Mouse (Mus musculus): ENCODE measurements around the gene Olfr469. TPM values are rescaled to one million over a fixed set of nuclear protein-coding genes. Genes with fewer than 3 reads are reported as not detected.
"Not testable (repeated sequence)": the region's sequence is repeated elsewhere in the genome, so short reads cannot be mapped to it uniquely, and the experiment has no call there.

The Olfr469 gene
- not detected in 2 replicates for polyA plus RNA-seq (2016; fragmentation: Nextera tagmentation; extraction: Ambion mirVana)

GRCm38 (mm10) chr7:107825441-107825840 is at the start of gene Olfr469:
Gene Olfr469, minus strand, starts transcription at chr7:107825541.
- H3K27ac ChIP-seq; H3K9me3 ChIP-seq; H3K36me3 ChIP-seq; H3K4me1 ChIP-seq; H3K27me3 ChIP-seq (ENCODE audit: insufficient read depth, poor library complexity, severe bottlenecking); DNase-seq (ENCODE audit: low spot score); H3K4me3 ChIP-seq: not testable (repeated sequence)

- WGBS = 64% methylated on average over 1 of the region's 1 CpGs
- not testable (repeated sequence) for H3K27ac ChIP-seq; H3K27me3 ChIP-seq (ENCODE audit: insufficient read depth, poor library complexity, severe bottlenecking); DNase-seq (ENCODE audit: low spot score); H3K4me1 ChIP-seq; H3K4me3 ChIP-seq; H3K36me3 ChIP-seq; H3K9me3 ChIP-seq
Observed at GRCm38 (mm10) chr7:107847390-107847789, 22.0 kb upstream of the Olfr469 start, which contains the start of gene Olfr470. Gene Olfr470, minus strand, starts transcription at chr7:107847490.

GRCm38 (mm10) chr7:107841719-107842118 is 16.4 kb upstream of the Olfr469 start:
- 73% methylated on average over 1 of the region's 1 CpGs for WGBS
- no peak overlapping the region for H3K4me3 ChIP-seq
- H3K4me1 ChIP-seq = no peaks in the 10 kb centered on the region
- H3K27ac ChIP-seq = no peak overlapping the region
- H3K9me3 ChIP-seq = no peaks in the 10 kb centered on the region
- no peaks in the 10 kb centered on the region for H3K27me3 ChIP-seq (ENCODE audit: insufficient read depth, poor library complexity, severe bottlenecking)
- no peaks in the 10 kb centered on the region for H3K36me3 ChIP-seq
- no peak for DNase-seq (ENCODE audit: low spot score)

GRCm38 (mm10) chr7:107823867-107824266 is 1.5 kb downstream of the Olfr469 start:
- DNase-seq (ENCODE audit: low spot score); H3K36me3 ChIP-seq; H3K4me1 ChIP-seq; H3K9me3 ChIP-seq; H3K27me3 ChIP-seq (ENCODE audit: insufficient read depth, poor library complexity, severe bottlenecking); H3K27ac ChIP-seq; H3K4me3 ChIP-seq: not testable (repeated sequence)
- WGBS = 61% methylated on average over 2 of the region's 2 CpGs

GRCm38 (mm10) chr7:107819442-107819841 is 5.9 kb downstream of the Olfr469 start:
- no peaks in the 10 kb centered on the region for H3K9me3 ChIP-seq
- DNase-seq (ENCODE audit: low spot score) = no peak
- H3K27me3 ChIP-seq (ENCODE audit: insufficient read depth, poor library complexity, severe bottlenecking) = no peaks in the 10 kb centered on the region
- H3K4me3 ChIP-seq = no peak overlapping the region
- no peaks in the 10 kb centered on the region for H3K4me1 ChIP-seq
- no peak overlapping the region for H3K27ac ChIP-seq
- H3K36me3 ChIP-seq = no peaks in the 10 kb centered on the region

GRCm38 (mm10) chr7:107811963-107812362 is 13.4 kb downstream of the Olfr469 start, which contains the start of gene Olfr467:
Gene Olfr467, plus strand, starts transcription at chr7:107812263.
- no peaks in the 10 kb centered on the region for H3K9me3 ChIP-seq
- H3K27me3 ChIP-seq (ENCODE audit: insufficient read depth, poor library complexity, severe bottlenecking) = no peaks in the 10 kb centered on the region
- no peaks in the 10 kb centered on the region for H3K4me1 ChIP-seq
- H3K27ac ChIP-seq = no peak within 1 kb of the TSS
- DNase-seq (ENCODE audit: low spot score) = no peak
- H3K4me3 ChIP-seq = no peak within 1 kb of the TSS
- H3K36me3 ChIP-seq = no peaks in the 10 kb centered on the region

- H3K4me1 ChIP-seq = no peaks in the 10 kb centered on the region
- H3K9me3 ChIP-seq = no peaks in the 10 kb centered on the region
- H3K27me3 ChIP-seq (ENCODE audit: insufficient read depth, poor library complexity, severe bottlenecking) = no peaks in the 10 kb centered on the region
- 79% methylated on average over 3 of the region's 3 CpGs for WGBS
- H3K27ac ChIP-seq = no peak overlapping the region
- DNase-seq (ENCODE audit: low spot score) = no peak
- no peaks in the 10 kb centered on the region for H3K36me3 ChIP-seq
- no peak overlapping the region for H3K4me3 ChIP-seq
Observed at GRCm38 (mm10) chr7:107802138-107802537, 23.2 kb downstream of the Olfr469 start.

GRCm38 (mm10) chr7:107801108-107801507 is 24.2 kb downstream of the Olfr469 start, which contains the start of gene Ovch2:
Gene Ovch2, minus strand, starts transcription at chr7:107801208.
- no peaks in the 10 kb centered on the region for H3K4me1 ChIP-seq
- 87% methylated on average over 2 of the region's 2 CpGs for WGBS
- no peak within 1 kb of the TSS for H3K27ac ChIP-seq

GRCm38 (mm10) chr7:107796500-107796899 is 28.8 kb downstream of the Olfr469 start:
- WGBS = 81% methylated on average over 2 of the region's 2 CpGs
- no peak overlapping the region for H3K27ac ChIP-seq
- no peaks in the 10 kb centered on the region for H3K9me3 ChIP-seq
- no peaks in the 10 kb centered on the region for H3K27me3 ChIP-seq (ENCODE audit: insufficient read depth, poor library complexity, severe bottlenecking)
- no peak for DNase-seq (ENCODE audit: low spot score)
- H3K4me3 ChIP-seq = no peak overlapping the region
- H3K4me1 ChIP-seq = no peaks in the 10 kb centered on the region
- no peaks in the 10 kb centered on the region for H3K36me3 ChIP-seq

More at GRCm38 (mm10) chr7:107801108-107801507, 24.2 kb downstream of the Olfr469 start, which contains the start of gene Ovch2:
- no peak for DNase-seq (ENCODE audit: low spot score)
- no peaks in the 10 kb centered on the region for H3K9me3 ChIP-seq
- no peaks in the 10 kb centered on the region for H3K36me3 ChIP-seq
- H3K27me3 ChIP-seq (ENCODE audit: insufficient read depth, poor library complexity, severe bottlenecking) = no peaks in the 10 kb centered on the region
- H3K4me3 ChIP-seq = no peak within 1 kb of the TSS

- 54% methylated on average over 3 of the region's 3 CpGs for WGBS
- no peaks in the 10 kb centered on the region for H3K27me3 ChIP-seq (ENCODE audit: insufficient read depth, poor library complexity, severe bottlenecking)
- no peak overlapping the region for H3K27ac ChIP-seq
- no peaks in the 10 kb centered on the region for H3K9me3 ChIP-seq
- H3K4me3 ChIP-seq = no peak overlapping the region
- no peak for DNase-seq (ENCODE audit: low spot score)
- H3K36me3 ChIP-seq = no peaks in the 10 kb centered on the region
- no peaks in the 10 kb centered on the region for H3K4me1 ChIP-seq
Observed at GRCm38 (mm10) chr7:107787977-107788620, 37.2 kb downstream of the Olfr469 start.

- no peak for DNase-seq (ENCODE audit: low spot score)
- Histone ChIP-seq H3K4me1 (no peaks in the 10 kb centered on the region), H3K9me3 (no peaks in the 10 kb centered on the region), H3K27ac (no peak overlapping the region), H3K4me3 (no peak overlapping the region), H3K27me3 (ENCODE audit: insufficient read depth, poor library complexity, severe bottlenecking) (no peaks in the 10 kb centered on the region), H3K36me3 (no peaks in the 10 kb centered on the region)
- WGBS = 41% methylated on average over 4 of the region's 4 CpGs
Observed at GRCm38 (mm10) chr7:107779611-107780010, 45.7 kb downstream of the Olfr469 start.

GRCm38 (mm10) chr7:107778216-107778615 is 47.1 kb downstream of the Olfr469 start:
- H3K36me3 ChIP-seq = no peaks in the 10 kb centered on the region
- no peak overlapping the region for H3K27ac ChIP-seq
- no peaks in the 10 kb centered on the region for H3K4me1 ChIP-seq
- H3K9me3 ChIP-seq = no peaks in the 10 kb centered on the region
- WGBS = 73% methylated on average over 1 of the region's 1 CpGs
- no peak overlapping the region for H3K4me3 ChIP-seq
- H3K27me3 ChIP-seq (ENCODE audit: insufficient read depth, poor library complexity, severe bottlenecking) = no peaks in the 10 kb centered on the region
- no peak for DNase-seq (ENCODE audit: low spot score)

GRCm38 (mm10) chr7:107770812-107771211 is 54.5 kb downstream of the Olfr469 start:
- Histone ChIP-seq H3K27ac (no peak overlapping the region), H3K27me3 (ENCODE audit: insufficient read depth, poor library complexity, severe bottlenecking) (no peaks in the 10 kb centered on the region), H3K36me3 (no peaks in the 10 kb centered on the region), H3K9me3 (no peaks in the 10 kb centered on the region), H3K4me3 (no peak overlapping the region), H3K4me1 (no peaks in the 10 kb centered on the region)
- 65% methylated on average over 6 of the region's 6 CpGs for WGBS
- DNase-seq (ENCODE audit: low spot score) = no peak
